Mouse (Mus musculus) adrenal gland, postnatal 14 days (tissue): ENCODE data around the gene Smndc1. TPM values are rescaled to one million over a fixed set of nuclear protein-coding genes. Genes with fewer than 3 reads are reported as not detected.

Source experiments
- DNase-seq: peaks from one replicate; pipeline ENCODE4 v3.0.0; 2021; ENCODE audit warnings: mixed read lengths
- total RNA-seq: library from RNA; stranded (reverse); gene quantifications from 2 replicates; pipeline ENCODE4 v1.2.3, GENCODE M21; 2021

Smndc1 gene
- total RNA-seq, 1 experiment from 2014 or later, result 44.7 TPM

DNA sequence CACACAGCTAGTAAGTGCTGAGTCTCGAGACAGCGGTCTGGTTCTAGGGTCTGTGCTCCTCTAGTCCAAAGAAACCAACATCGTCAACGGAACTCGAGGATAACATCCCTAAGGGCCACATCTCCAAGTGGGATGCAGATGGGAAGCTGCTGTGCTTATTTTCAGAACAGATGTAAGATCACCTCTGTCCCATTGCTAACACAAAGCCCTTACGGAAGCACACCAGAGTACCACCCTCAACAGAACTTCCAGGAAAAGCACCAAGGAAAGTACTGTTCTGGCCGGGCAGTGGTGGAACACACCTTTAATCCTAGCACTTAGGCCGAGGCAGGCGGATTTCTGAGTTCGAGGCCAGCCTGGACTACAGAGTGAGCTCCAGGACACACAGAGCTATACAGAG lies 12.0 kb downstream of the Smndc1 start:
- DNase-seq, result no peak

DNA sequence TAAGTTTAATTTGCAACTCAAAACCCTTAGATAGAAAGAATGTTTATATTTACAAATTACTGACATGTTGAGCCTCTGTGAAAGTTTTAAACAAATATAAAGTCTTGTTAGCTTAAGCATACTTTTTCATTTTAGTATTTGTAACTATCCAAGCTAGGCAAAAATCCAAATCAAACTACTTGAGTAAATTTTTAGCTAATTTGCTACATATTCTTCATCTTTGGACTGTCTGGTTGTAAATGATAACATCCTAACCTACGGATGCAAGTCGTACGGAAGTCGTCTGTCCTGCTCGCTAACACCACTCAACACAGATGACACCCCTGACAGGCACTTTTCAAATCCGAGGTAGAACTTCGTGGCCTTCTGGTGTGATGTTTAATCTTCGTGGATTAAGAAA lies 12.7 kb downstream of the Smndc1 start:
- no peak for DNase-seq

DNA sequence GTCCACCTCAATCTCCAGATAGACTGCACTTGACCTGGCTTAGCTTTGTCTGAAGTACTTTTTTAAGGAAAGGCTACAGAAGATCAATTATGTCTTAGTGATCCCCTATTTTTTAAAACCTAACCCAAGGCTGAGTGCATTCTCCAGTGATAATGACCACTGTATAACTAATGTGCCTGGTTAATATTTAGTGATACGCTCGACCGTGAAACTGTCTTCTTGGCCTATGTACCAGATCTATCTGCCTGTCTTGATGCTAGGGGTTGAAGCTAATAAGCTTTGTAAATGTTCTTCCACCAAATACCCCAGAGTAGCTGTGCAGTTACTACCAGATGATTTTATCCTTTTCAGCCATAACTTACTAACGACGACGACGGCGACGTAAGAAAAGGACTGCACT lies 14.6 kb downstream of the Smndc1 start:
- DNase-seq, result no peak

DNA sequence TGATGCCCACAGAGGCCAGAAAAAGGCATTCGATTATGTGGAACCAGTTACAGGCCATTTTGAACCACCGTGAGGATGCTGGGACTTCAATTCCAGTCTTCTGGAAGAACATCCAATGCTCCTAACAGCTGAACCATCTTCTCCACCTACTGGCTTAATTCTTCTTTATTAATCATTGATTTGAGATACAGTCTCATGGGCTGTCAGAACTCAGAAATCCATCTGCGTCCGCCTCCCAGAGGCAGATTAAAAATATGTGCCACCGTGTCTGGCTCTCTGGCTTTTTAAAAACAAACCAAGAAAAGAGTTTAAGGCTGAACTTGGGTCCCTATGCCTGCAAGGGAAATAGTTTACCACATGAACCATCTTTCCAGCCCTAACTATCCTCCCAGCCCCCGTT lies 15.1 kb downstream of the Smndc1 start:
- no peak for DNase-seq

DNA sequence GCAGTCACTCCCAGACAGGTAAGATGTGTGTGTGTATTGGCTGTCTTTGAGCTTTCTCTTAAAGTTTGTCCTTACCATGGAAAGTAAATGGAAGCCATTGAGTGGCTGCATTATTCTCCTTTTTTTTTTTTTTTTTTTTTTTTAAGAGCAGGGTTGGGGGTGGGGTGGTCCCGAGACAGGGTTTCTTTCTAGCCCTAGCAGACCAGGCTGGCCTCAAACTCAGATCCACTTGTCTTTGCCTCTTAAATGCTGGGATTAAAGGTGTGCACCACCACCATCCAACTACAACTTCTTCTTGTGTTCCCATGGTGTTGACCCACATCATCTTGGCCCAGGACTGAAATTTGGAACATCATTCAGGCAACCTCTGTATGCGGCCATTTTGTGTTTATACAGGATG lies 16.8 kb downstream of the Smndc1 start:
- no peak for DNase-seq

DNA sequence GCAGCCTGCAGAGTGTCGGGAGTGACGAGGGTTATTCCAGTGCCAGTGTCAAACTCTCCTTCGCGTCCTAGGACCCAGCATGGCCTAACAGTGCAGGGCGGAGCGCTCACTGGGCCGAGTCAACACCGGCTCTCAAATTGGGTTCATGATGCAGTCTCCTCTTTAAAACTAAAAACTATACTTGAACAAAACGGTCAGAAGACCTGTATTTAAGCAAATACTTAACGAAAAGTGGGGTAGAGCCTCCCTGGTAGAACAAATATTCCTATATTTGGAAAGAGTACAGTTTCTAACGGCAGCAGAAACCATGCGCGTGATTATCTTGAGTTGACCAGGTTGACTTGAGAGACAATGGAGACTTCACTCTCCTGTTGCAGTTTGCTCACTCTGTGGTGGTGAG lies 18.7 kb downstream of the Smndc1 start, which contains the start of gene Gm10197:
Gene Gm10197 (minus strand): TSS at position 101 of the 400 bp plus-strand sequence.
- no peak for DNase-seq

DNA sequence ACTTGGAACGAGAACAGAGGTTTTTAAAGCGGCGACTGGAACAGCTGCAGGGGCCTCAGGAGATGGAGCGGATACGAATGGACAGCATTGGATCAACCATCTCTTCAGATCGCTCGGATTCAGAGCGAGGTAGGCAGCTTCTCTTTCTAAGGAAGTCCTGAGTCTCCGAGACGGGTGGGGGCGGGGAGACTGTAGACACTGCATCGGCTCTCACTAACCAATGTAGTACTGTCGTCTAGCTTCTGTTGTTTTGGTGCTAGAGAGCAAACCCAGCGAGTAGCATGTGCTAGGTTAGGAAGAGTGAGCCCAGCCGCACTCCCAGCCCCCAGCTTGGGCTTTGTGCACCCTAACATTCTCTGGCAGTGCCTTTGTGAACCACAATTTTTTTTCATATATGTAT lies 20.1 kb downstream of the Smndc1 start:
- no peak for DNase-seq

DNA sequence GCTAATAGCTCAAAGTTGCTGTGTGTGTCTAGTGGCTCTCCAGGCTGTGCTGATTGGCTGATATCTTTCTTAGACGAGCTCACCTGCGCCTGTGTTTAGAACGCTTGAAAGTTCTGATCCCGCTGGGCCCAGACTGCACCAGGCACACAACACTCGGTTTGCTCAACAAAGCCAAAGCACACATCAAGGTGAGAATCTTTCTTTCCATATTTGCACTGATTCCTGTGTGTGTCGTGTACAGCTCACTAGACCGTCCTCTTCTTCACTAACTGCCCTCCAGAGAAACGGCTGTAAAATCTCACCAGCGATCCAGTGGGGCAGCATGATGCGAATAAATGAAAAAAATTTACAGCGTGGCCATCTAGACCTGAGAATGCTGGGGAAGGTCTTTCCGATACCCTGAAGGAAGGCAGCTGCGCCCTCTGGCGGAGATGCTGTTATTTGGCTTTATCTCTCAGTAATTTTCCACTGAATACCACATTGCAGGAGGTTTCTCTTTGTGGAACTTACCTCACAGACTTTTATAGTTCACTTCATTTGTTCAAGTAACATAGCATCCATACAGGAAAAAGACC lies 20.8 kb downstream of the Smndc1 start:
- DNase-seq, result peak; percentile 84

DNA sequence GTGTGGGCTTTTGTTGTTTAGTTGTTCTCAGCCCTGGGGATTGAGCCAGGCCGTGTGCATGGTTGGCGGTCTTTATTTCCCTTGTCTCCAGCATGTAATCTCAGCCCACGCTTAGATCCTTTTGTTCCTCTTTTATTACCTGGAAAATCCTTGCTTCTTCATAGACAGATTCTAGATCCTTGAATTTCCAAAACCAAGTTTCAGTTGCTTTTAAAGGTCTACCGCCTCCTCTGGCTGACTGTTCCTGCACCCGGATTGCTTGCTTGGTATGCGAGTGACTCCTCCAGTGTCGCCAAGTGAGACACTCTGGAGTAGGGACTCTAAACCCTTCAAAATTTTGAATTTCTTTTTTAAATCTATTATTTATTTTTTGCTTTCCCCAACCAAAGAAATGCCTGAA lies 23.5 kb downstream of the Smndc1 start:
- DNase-seq, result no peak

DNA sequence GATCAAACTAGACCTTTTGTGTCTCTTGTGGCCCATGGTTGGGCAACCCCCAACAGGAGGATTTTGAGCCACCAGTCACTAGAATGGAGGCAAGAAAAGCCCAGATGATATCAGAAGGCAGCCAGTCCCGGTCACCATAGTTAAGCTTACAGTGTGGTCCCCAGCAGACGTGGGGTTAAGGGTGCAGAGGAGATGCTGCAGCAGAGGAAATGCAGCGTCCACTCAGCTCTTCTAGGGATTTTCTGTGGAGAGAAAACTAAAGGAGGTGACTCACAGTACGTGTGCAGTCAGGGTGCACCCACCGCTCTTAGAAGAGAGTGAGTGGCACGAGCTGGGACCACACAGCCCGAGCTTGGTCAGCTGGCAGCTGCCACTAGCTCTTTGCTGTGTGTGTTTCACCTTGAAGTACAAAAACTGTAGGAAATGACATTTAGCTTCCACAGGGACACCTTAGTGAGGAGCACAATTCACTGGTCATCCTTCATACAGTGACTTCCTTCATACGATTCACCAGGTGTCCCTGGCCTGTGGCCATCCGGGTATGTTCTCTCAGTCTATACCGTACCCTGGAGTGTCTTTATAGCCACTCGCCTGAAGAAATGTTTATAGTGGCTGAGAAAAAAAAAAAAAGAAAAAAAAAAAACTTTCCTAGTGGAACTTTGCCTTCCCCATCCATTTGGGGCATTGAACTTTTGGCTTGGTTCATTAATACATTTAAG lies 24.2 kb downstream of the Smndc1 start:
- no peak for DNase-seq

DNA sequence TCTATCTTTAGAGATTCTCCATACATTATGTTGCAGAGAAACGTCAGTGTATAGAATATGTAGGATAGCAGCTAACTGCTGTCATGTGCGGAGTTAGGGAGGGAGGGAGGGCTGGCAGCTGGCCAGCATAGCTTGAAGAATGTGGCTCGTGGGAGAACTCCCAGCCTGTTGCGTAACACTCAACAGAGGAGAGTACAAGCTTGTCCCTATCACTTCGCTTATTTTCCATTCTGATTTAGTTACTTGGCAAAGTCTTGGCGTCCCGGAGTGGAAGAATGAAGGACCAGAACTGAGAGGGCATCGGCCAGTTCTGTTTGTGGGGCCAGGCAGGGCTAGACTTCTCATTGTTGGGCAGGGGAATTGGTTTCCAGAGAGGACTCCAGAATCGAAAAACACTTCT lies 25.4 kb downstream of the Smndc1 start:
- peak; percentile 69 for DNase-seq

DNA sequence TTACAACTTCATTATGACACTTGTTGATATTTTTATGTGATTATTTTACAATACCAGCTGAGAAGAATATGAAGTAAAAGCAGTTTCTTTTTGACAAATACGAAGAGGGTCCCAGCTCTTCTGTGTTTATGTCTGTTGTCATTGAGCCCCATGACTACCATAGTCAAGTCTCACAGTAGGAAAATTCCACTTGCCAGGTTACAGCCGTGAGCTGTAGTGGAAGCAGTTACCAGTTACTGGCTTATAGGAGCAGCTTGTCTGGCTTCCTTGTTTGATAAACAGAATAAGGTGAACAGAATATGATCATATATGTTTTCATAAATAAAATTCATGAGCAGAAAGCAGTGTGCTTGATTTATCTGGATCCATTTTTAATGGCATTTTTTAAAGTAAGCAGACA lies 25.8 kb downstream of the Smndc1 start:
- DNase-seq, result no peak

DNA sequence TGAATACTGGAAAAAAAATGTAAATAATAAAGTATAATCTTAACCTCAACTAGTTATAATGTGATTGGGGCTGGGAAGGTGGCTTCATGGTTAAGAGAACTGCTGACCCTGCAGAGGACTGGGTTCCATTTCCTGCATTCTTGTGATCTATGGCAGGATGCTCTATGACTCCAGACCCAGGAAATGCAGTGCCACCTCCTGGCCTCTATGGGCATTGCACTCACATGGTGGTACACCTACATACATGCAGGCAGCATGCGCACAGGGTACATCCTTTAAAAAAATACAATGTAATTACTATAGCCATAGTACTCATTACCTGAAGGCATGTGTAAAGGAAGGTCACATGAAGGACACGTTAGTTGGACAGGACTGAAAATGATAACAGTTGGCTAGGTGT lies 27.4 kb downstream of the Smndc1 start:
- DNase-seq, result peak; percentile 59

DNA sequence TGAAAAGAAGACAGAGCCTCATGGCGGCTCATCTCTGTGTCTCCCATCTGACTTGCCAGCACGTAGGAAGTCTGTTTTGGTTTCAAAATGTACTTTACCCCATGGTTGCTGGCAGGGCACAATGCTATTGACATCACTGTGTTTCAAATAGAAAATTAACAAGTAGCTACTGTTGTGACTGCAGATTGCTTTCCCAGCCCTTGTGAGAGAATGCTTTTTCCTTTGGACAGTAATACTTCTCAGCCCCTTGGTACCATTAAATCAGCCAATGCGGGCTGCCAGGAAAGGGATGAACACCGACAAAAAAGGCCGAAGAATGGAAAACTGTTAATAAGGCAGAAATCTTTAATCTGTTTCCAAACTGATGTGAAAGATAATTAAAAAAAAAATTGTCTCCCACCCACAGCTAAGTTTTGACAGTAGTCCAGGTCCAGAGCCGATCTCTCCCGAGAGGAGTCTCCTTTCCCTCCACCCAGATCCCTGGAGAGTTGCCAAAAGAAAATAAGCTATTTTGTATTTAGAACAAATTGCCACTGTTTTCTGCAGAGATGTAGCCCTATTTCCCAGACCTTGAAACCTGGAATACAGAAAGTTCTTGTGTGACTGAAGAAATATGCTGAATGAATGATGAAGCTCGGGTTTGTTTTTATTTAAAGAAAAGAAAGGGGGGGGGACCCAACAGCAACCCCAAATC lies 30.0 kb downstream of the Smndc1 start:
- no peak for DNase-seq

DNA sequence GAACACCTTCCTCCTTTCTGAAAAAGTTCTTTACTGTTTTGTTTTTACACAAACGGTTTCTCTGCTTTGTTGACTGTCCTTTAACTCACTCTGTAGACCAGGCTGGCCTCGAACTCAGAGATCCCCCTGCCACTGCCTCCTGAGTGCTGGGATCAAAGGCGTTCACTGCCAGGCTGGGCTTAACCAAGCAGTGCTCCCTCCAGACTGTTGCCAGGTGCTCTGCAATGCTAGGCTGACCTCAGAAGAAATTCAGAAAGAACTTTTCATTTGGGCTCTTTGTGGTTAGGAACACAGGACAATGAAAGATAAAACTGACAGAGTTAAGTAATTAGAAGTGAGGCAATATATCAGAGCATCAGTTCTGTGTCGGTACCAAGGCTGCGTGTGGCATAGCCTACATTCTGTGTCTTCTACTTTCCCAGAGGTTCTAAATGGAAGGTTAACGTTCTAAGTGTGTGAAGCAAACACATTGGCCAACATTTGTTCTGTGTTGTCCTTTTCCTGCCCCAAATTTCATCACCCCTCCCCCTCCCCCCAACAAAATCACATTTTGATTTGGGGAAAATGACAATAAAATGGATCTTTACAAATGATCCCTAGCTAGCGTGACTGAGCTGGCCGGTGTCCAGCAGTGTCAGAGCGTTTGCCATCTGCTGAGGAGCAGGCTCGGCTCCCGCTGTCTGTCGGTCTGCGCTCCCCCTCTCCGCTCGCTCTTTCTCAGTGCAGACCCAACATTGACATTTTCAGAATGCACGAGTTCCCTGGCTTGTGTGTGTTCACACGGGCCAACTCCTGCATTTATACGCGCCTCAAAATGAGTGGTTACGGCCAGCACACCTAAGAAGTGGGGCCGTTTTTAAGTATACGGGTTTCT lies 31.0 kb downstream of the Smndc1 start:
- peak; percentile 78 for DNase-seq

DNA sequence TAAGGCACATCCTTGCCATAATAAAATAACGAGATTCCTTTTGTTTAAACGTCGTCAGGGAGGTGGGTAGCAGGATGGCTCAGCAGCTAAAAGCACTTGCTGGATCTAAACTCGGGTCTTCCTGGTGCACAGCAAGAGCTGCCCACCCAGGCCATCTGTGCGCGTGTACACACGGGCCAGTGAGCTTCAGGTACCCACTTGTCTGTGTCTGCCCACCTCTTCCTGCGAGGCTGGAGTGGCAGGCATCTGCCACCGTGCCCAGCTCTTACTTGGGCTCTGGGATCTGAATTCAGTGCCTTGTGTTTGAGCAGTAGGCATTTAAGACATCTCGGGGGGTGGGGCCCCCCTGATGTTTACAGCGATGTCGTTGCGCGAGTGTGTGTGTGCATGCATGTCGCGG lies 35.3 kb downstream of the Smndc1 start:
- DNase-seq, result no peak

DNA sequence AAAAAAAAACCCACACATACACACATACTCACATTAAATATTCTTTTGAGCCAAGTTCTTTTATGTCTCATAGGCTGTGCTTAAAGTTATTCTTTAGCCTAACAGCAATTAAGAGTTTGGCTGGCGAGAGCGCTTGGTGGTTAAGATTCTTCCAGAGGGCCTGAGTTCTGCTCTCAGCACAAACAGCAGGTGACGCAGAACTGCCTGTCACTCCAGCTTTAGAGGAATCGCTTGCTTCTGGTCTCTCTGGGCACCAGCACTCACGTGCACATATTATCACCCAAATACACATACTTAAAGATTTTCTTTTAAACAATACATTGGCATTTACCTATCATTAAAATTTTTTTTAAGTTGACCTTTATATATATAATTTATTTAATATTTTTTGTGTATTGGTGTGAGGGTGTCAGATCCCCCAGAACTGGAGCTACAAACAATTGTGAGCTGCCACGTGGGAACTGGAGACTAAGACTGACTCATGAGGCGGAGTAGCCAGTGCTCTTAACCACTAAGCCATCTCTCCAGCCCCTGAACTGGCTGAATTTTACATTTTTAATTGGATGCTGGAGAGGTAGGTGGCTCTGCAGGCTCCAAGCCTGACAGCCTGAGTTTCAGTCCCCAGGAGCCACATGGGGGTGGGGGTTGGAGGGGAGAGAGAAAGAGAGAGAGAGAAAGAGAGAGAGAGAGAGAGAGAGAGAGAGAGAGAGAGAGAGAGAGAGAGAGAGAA lies 35.9 kb downstream of the Smndc1 start:
- no peak for DNase-seq

DNA sequence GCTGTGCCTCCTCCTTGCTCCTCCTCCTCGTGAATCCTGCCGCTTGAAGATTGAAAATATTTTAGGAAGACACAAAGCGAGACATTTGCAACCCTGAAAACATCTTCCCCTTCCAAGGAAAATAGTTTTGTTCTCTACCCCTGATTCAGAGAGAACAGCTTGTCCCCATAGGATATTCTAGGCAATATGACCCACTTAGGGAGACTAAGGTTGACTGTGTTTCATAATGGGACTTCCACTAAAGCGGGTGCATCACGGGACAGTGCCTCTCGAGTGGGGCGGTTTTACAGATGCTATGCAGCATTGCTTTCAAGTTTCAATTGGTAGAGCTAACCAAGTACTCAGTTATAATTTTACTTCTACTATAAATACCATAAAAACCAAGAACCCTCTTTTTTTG lies 36.5 kb downstream of the Smndc1 start:
- no peak for DNase-seq

DNA sequence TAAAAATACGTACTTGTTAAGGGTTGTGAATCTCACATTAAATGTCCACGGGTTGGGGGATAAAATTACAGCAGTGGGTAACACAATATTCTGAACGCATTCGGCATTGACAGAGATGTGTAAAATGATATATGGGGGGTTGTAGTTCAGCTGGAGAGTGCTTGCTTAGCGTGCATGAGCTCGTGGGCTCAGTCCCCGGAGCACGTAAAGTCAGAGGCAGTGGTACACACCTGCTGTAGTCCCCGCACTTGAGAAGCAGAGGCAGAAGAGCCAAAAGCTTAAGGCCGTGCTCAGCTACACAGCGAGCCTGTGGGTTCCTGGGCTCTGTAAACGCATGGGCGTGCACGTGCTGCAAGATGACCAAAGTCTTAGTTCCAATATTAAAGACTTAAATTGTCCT lies 44.6 kb downstream of the Smndc1 start:
- DNase-seq, result no peak

DNA sequence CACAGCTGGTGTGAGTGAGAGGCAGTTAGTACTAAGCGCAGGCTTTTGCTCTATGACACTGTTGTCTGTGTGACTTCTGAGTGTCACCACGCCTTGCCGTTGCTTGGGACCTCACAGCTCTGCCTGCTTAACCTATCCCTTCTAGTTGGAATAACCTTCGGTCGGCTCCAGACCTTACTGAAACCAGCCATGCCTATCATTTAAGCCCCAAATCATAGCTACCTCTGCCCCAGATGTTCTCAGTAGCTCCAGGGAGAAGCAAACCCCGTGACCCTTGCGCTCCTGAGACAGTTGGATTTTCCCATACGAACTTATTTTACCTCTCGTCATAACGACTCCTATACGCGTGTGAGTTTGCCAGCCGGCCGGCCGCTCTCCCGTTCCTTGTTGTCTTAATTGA lies 46.3 kb downstream of the Smndc1 start:
- no peak for DNase-seq

DNA sequence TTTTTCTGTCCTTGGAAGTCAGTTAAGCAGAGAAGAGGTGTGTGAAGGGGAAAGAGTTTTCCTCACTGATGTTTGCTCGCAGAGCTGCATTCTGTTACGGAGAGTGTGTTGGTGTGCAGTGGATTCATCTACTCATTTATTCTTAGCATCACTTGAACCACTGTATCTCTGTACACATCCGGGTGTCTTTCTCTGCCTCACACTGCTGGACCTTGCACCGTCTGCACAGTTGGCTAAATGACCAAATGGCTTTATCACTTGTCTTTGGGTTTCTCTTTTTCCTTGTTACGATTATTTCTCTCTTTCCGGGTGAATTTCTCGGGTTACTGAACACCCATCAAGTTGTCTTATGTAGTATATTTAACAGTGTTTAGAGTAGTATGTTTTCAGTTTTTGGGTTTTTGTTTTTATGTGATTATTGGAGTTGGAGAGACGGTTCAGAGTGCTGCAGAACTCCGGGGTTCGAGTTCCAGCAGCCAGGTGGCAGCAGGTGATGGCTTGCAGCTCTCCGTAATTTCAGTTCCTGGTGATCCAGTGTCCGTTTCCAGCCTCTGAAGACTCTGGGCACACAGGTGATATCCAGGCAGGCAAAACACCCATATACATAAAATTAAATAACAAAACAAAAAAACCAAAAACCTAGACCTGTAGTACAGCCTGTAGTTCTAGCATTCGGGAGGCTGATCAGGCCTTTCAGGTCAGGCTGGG lies 47.0 kb downstream of the Smndc1 start:
- no peak for DNase-seq
